Mouse (Mus musculus) cerebellum, adult 9-11 months (tissue): ENCODE measurements around the gene Dyrk1a.

Experiments used
- DNase-seq: peaks from one replicate; pipeline ENCODE4 v3.0.0; 2022

Dyrk1a gene

GRCm38 (mm10) chr16:94559782-94560181 lies 10.0 kb upstream of the Dyrk1a start:
- no peak for DNase-seq

GRCm38 (mm10) chr16:94560618-94561017 lies 9.2 kb upstream of the Dyrk1a start:
- no peak for DNase-seq

- DNase-seq, result no peak
These were observed 3.7 kb upstream of the Dyrk1a start for GRCm38 (mm10) chr16:94566124-94566523.

GRCm38 (mm10) chr16:94566834-94567585 lies 2.8 kb upstream of the Dyrk1a start:
- peak; percentile 55 for DNase-seq

GRCm38 (mm10) chr16:94567751-94568150 lies 2.1 kb upstream of the Dyrk1a start:
- peak; percentile 52 for DNase-seq

- DNase-seq, result peak; percentile 89
These were observed 1.2 kb upstream of the Dyrk1a start for GRCm38 (mm10) chr16:94568335-94569228.

- DNase-seq, result peak; percentile 78
These were observed 691 bp downstream of the Dyrk1a start for GRCm38 (mm10) chr16:94570361-94571041.

- DNase-seq, result peak; percentile 49
These were observed 1.5 kb downstream of the Dyrk1a start for GRCm38 (mm10) chr16:94571111-94571993.

- DNase-seq, result no peak
These were observed 2.6 kb downstream of the Dyrk1a start for GRCm38 (mm10) chr16:94572422-94572821.

- DNase-seq, result no peak
These were observed 4.4 kb downstream of the Dyrk1a start for GRCm38 (mm10) chr16:94574025-94574717.

GRCm38 (mm10) chr16:94574718-94575094 lies 4.9 kb downstream of the Dyrk1a start:
- no peak for DNase-seq

GRCm38 (mm10) chr16:94575757-94576156 lies 5.9 kb downstream of the Dyrk1a start:
- DNase-seq, result no peak

GRCm38 (mm10) chr16:94579348-94579747 lies 9.5 kb downstream of the Dyrk1a start:
- DNase-seq, result no peak

- no peak for DNase-seq
These were observed 11.1 kb downstream of the Dyrk1a start for GRCm38 (mm10) chr16:94580844-94581405.

- no peak for DNase-seq
These were observed 16.7 kb downstream of the Dyrk1a start for GRCm38 (mm10) chr16:94586349-94586990.

- no peak for DNase-seq
These were observed 17.7 kb downstream of the Dyrk1a start for GRCm38 (mm10) chr16:94587461-94587860.

- DNase-seq, result peak; percentile 48
These were observed 18.4 kb downstream of the Dyrk1a start for GRCm38 (mm10) chr16:94588171-94588570.

GRCm38 (mm10) chr16:94588974-94589373 lies 19.2 kb downstream of the Dyrk1a start:
- no peak for DNase-seq

GRCm38 (mm10) chr16:94589648-94590047 lies 19.8 kb downstream of the Dyrk1a start:
- no peak for DNase-seq

GRCm38 (mm10) chr16:94590214-94590613 lies 20.4 kb downstream of the Dyrk1a start:
- no peak for DNase-seq

GRCm38 (mm10) chr16:94590977-94591376 lies 21.2 kb downstream of the Dyrk1a start:
- no peak for DNase-seq
